Mouse (Mus musculus) MEL (cell line): ENCODE measurements around the gene Tgfbr3.

Experiments
- BHLHE40 ChIP-seq: IDR thresholded peaks from 2 replicates; pipeline ENCODE4 v1.6.1; 2012; ENCODE audit warnings: low read depth, mild to moderate bottlenecking, inconsistent platforms, low read length, improper control_type of control experiment, borderline replicate concordance
- CTCF ChIP-seq, 3 experiments: IDR thresholded peaks in 2 of 3; conservative IDR thresholded peaks in 1 of 3; 2 replicates each; pipeline ENCODE4 v1.5.1; 2011 to 2012; ENCODE audit warnings: low read length in 3 of 3, low read depth in 2 of 3, mild to moderate bottlenecking in 2 of 3, improper control_type of control experiment in 1 of 3, inconsistent platforms in 1 of 3, mixed read lengths in 1 of 3, moderate library complexity in 1 of 3; ENCODE audit not compliant: control insufficient read depth in 1 of 3, insufficient read depth in 1 of 3, poor library complexity in 1 of 3, severe bottlenecking in 1 of 3
- EP300 ChIP-seq, 2 experiments: IDR thresholded peaks; 2 replicates each; pipeline ENCODE4 v1.6.1; 2011; ENCODE audit warnings: improper control_type of control experiment in 2 of 2, low read length in 2 of 2, low read depth in 1 of 2, mild to moderate bottlenecking in 1 of 2
- MXI1 ChIP-seq: IDR thresholded peaks from 2 replicates; pipeline ENCODE4 v1.6.1; 2011; ENCODE audit warnings: mild to moderate bottlenecking, low read depth, low read length, improper control_type of control experiment
- NRF1 ChIP-seq: IDR thresholded peaks from 2 replicates; pipeline ENCODE4 v1.6.1; 2014; ENCODE audit warnings: low read depth, mild to moderate bottlenecking, inconsistent platforms, low read length, improper control_type of control experiment, moderate library complexity; ENCODE audit not compliant: poor library complexity, insufficient read depth, severe bottlenecking
- POLR2A ChIP-seq, 2 experiments: IDR thresholded peaks; 2 replicates each; pipeline ENCODE4 v1.6.1; 2011 to 2012; ENCODE audit warnings: low read length in 2 of 2, mild to moderate bottlenecking in 2 of 2, control low read depth in 1 of 2, improper control_type of control experiment in 1 of 2, low read depth in 1 of 2, moderate library complexity in 1 of 2; ENCODE audit not compliant: control insufficient read depth in 1 of 2, insufficient read depth in 1 of 2, poor library complexity in 1 of 2
- POLR2AphosphoS2 ChIP-seq: IDR thresholded peaks from 2 replicates; pipeline ENCODE4 v1.6.1; 2011; ENCODE audit warnings: low read length, improper control_type of control experiment
- POLR2AphosphoS5 ChIP-seq: IDR thresholded peaks from 2 replicates; pipeline ENCODE4 v1.6.1; 2012; ENCODE audit warnings: low read depth, borderline replicate concordance, mild to moderate bottlenecking, inconsistent platforms, low read length, moderate library complexity, mixed read lengths
- RAD21 ChIP-seq: IDR thresholded peaks from 2 replicates; pipeline ENCODE4 v1.6.1; 2011; ENCODE audit warnings: mild to moderate bottlenecking, low read depth, low read length, improper control_type of control experiment
- TBP ChIP-seq: IDR thresholded peaks from 2 replicates; pipeline ENCODE4 v1.8.0; 2011; ENCODE audit warnings: low read depth, low read length, improper control_type of control experiment
- TCF12 ChIP-seq: IDR thresholded peaks from 2 replicates; pipeline ENCODE4 v1.6.1; 2014; ENCODE audit warnings: low read depth, mild to moderate bottlenecking, inconsistent platforms, low read length, improper control_type of control experiment, moderate library complexity
- ZC3H11A ChIP-seq: IDR thresholded peaks from 2 replicates; pipeline ENCODE4 v1.6.1; 2012; ENCODE audit warnings: low read depth, mild to moderate bottlenecking, inconsistent platforms, low read length, improper control_type of control experiment
- ZKSCAN1 ChIP-seq: IDR thresholded peaks from 2 replicates; pipeline ENCODE4 v1.6.1; 2012; ENCODE audit warnings: low read depth, mild to moderate bottlenecking, inconsistent platforms, low read length, improper control_type of control experiment, moderate library complexity
- ZMIZ1 ChIP-seq: IDR thresholded peaks from 2 replicates; pipeline ENCODE4 v1.6.1; 2012; ENCODE audit warnings: low read depth, mild to moderate bottlenecking, inconsistent platforms, low read length, improper control_type of control experiment, moderate library complexity

- TF ChIP-seq ZKSCAN1: no peak
- no peak for TF ChIP-seq NRF1
- TF ChIP-seq RAD21: no peak
- no peak for TF ChIP-seq POLR2AphosphoS2
- no peak for TF ChIP-seq TBP
- no peak for TF ChIP-seq POLR2A (IDR thresholded peaks at IDR 0.05; ENCODE audit: control insufficient read depth in 1 of 2, insufficient read depth in 1 of 2, low read depth in 1 of 2, low read length in 2 of 2, poor library complexity in 1 of 2)
- no peak for TF ChIP-seq ZMIZ1
- TF ChIP-seq BHLHE40: no peak
- TF ChIP-seq ZC3H11A: no peak
- TF ChIP-seq MXI1: no peak
- no peak for TF ChIP-seq POLR2AphosphoS5
- no peak for TF ChIP-seq CTCF (IDR thresholded peaks at IDR 0.05 in 2 of 3, conservative IDR thresholded peaks at IDR 0.05 in 1 of 3; ENCODE audit: control insufficient read depth in 1 of 3, insufficient read depth in 1 of 3, low read depth in 2 of 3, low read length in 3 of 3, poor library complexity in 1 of 3, severe bottlenecking in 1 of 3)
- TF ChIP-seq EP300 (IDR thresholded peaks at IDR 0.05; ENCODE audit: low read depth in 1 of 2, low read length in 2 of 2): no peak
- no peak for TF ChIP-seq TCF12
Measured at GRCm38 (mm10) chr5:107177791-107178190, 111.6 kb downstream of the Tgfbr3 start.
